Mouse (Mus musculus): ENCODE results near the gene Casp14.

- TF ChIP-seq CTCF (IDR thresholded peaks at IDR 0.05; ENCODE audit: borderline replicate concordance, extremely low read depth, insufficient read depth, insufficient read length) (no peak), POLR2A (IDR thresholded peaks at IDR 0.05; ENCODE audit: borderline replicate concordance, extremely low read depth, insufficient read depth, insufficient read length, poor library complexity, severe bottlenecking) (no peak)
Observed at GRCm38 (mm10) chr10:78714129-78714528, 4.0 kb downstream of the Casp14 start.
